Mouse (Mus musculus): ENCODE results near the gene Rrm2. TPM values are rescaled to one million over a fixed set of nuclear protein-coding genes. Genes with fewer than 3 reads are reported as not detected.

The Rrm2 gene
- polyA plus RNA-seq, 1 experiment: 5.5 TPM

GRCm38 (mm10) chr12:24706764-24707479 lies 1.1 kb upstream of the Rrm2 start:
- H3K27me3 ChIP-seq (ENCODE audit: control insufficient read depth, insufficient read depth, low read length): no peaks in the 10 kb centered on the region
- no peaks in the 10 kb centered on the region for H3K36me3 ChIP-seq (ENCODE audit: control insufficient read depth, insufficient read depth, low read length)
- H3K4me3 ChIP-seq (ENCODE audit: control insufficient read depth, low read depth, low read length): peak overlapping the region; percentile 91
- peak overlapping the region; percentile 87; the same call in 1 of the 2 replicates for H3K27ac ChIP-seq (ENCODE audit: control insufficient read depth, insufficient read depth, low read depth, low read length)
- TF ChIP-seq POLR2A (IDR thresholded peaks at IDR 0.05; ENCODE audit: control insufficient read depth, low read depth, low read length) (no peak), CTCF (IDR thresholded peaks at IDR 0.05; ENCODE audit: control insufficient read depth, insufficient read depth, insufficient replicate concordance, low read depth, low read length) (no peak)
- peaks cover 15% of the 10 kb centered on the region for H3K4me1 ChIP-seq (ENCODE audit: control insufficient read depth, insufficient read depth, low read length)

- H3K4me1 ChIP-seq (ENCODE audit: control insufficient read depth, insufficient read depth, low read length): peaks cover 15% of the 10 kb centered on the region
- H3K27ac ChIP-seq (ENCODE audit: control insufficient read depth, insufficient read depth, low read depth, low read length): peak overlapping the region; percentile 87
- H3K4me3 ChIP-seq (ENCODE audit: control insufficient read depth, low read depth, low read length): peak overlapping the region; percentile 91
- H3K27me3 ChIP-seq (ENCODE audit: control insufficient read depth, insufficient read depth, low read length): no peaks in the 10 kb centered on the region
- H3K36me3 ChIP-seq (ENCODE audit: control insufficient read depth, insufficient read depth, low read length): no peaks in the 10 kb centered on the region; the same call in 1 of the 2 replicates
- TF ChIP-seq CTCF (IDR thresholded peaks at IDR 0.05; ENCODE audit: control insufficient read depth, insufficient read depth, insufficient replicate concordance, low read depth, low read length) (no peak), POLR2A (IDR thresholded peaks at IDR 0.05; ENCODE audit: control insufficient read depth, low read depth, low read length) (no peak)
These were observed 600 bp upstream of the Rrm2 start for GRCm38 (mm10) chr12:24707480-24707802.

- H3K27me3 ChIP-seq (ENCODE audit: control insufficient read depth, insufficient read depth, low read length): no peaks in the 10 kb centered on the region
- H3K36me3 ChIP-seq (ENCODE audit: control insufficient read depth, insufficient read depth, low read length): no peaks in the 10 kb centered on the region; the same call in 1 of the 2 replicates
- TF ChIP-seq POLR2A (IDR thresholded peaks at IDR 0.05; ENCODE audit: control insufficient read depth, low read depth, low read length) (no peak), CTCF (IDR thresholded peaks at IDR 0.05; ENCODE audit: control insufficient read depth, insufficient read depth, insufficient replicate concordance, low read depth, low read length) (no peak)
- peaks cover 15% of the 10 kb centered on the region for H3K4me1 ChIP-seq (ENCODE audit: control insufficient read depth, insufficient read depth, low read length)
- peak overlapping the region; percentile 91 for H3K4me3 ChIP-seq (ENCODE audit: control insufficient read depth, low read depth, low read length)
- H3K27ac ChIP-seq (ENCODE audit: control insufficient read depth, insufficient read depth, low read depth, low read length): no peak overlapping the region; the same call in 1 of the 2 replicates
These were observed 780 bp downstream of the Rrm2 start for GRCm38 (mm10) chr12:24708824-24709218.

GRCm38 (mm10) chr12:24709409-24709808 lies 1.4 kb downstream of the Rrm2 start:
- Histone ChIP-seq H3K4me3 (ENCODE audit: control insufficient read depth, low read depth, low read length) (no peak overlapping the region), H3K36me3 (ENCODE audit: control insufficient read depth, insufficient read depth, low read length) (no peaks in the 10 kb centered on the region; the same call in 1 of the 2 replicates), H3K27ac (ENCODE audit: control insufficient read depth, insufficient read depth, low read depth, low read length) (no peak overlapping the region), H3K4me1 (ENCODE audit: control insufficient read depth, insufficient read depth, low read length) (peaks cover 15% of the 10 kb centered on the region), H3K27me3 (ENCODE audit: control insufficient read depth, insufficient read depth, low read length) (no peaks in the 10 kb centered on the region)
- TF ChIP-seq CTCF (IDR thresholded peaks at IDR 0.05; ENCODE audit: control insufficient read depth, insufficient read depth, insufficient replicate concordance, low read depth, low read length): no peak
- TF ChIP-seq POLR2A (IDR thresholded peaks at IDR 0.05; ENCODE audit: control insufficient read depth, low read depth, low read length): no peak

GRCm38 (mm10) chr12:24709831-24710508 lies 1.9 kb downstream of the Rrm2 start:
- H3K27me3 ChIP-seq (ENCODE audit: control insufficient read depth, insufficient read depth, low read length): no peaks in the 10 kb centered on the region
- peaks cover 15% of the 10 kb centered on the region for H3K4me1 ChIP-seq (ENCODE audit: control insufficient read depth, insufficient read depth, low read length)
- no peak overlapping the region for H3K4me3 ChIP-seq (ENCODE audit: control insufficient read depth, low read depth, low read length)
- no peaks in the 10 kb centered on the region; the same call in 1 of the 2 replicates for H3K36me3 ChIP-seq (ENCODE audit: control insufficient read depth, insufficient read depth, low read length)
- TF ChIP-seq CTCF (IDR thresholded peaks at IDR 0.05; ENCODE audit: control insufficient read depth, insufficient read depth, insufficient replicate concordance, low read depth, low read length) (no peak), POLR2A (IDR thresholded peaks at IDR 0.05; ENCODE audit: control insufficient read depth, low read depth, low read length) (no peak)
- H3K27ac ChIP-seq (ENCODE audit: control insufficient read depth, insufficient read depth, low read depth, low read length): no peak overlapping the region

GRCm38 (mm10) chr12:24710672-24711071 lies 2.6 kb downstream of the Rrm2 start:
- H3K4me1 ChIP-seq (ENCODE audit: control insufficient read depth, insufficient read depth, low read length): peaks cover 15% of the 10 kb centered on the region
- no peak for TF ChIP-seq POLR2A (IDR thresholded peaks at IDR 0.05; ENCODE audit: control insufficient read depth, low read depth, low read length)
- peak; percentile 53; the same call in 1 of the 2 replicates for TF ChIP-seq CTCF (IDR thresholded peaks at IDR 0.05; ENCODE audit: control insufficient read depth, insufficient read depth, insufficient replicate concordance, low read depth, low read length)
- H3K36me3 ChIP-seq (ENCODE audit: control insufficient read depth, insufficient read depth, low read length): no peaks in the 10 kb centered on the region; the same call in 1 of the 2 replicates
- H3K27ac ChIP-seq (ENCODE audit: control insufficient read depth, insufficient read depth, low read depth, low read length): no peak overlapping the region
- no peak overlapping the region for H3K4me3 ChIP-seq (ENCODE audit: control insufficient read depth, low read depth, low read length)
- no peaks in the 10 kb centered on the region for H3K27me3 ChIP-seq (ENCODE audit: control insufficient read depth, insufficient read depth, low read length)

- Histone ChIP-seq H3K27ac (ENCODE audit: control insufficient read depth, insufficient read depth, low read depth, low read length) (no peak overlapping the region), H3K36me3 (ENCODE audit: control insufficient read depth, insufficient read depth, low read length) (no peaks in the 10 kb centered on the region; the same call in 1 of the 2 replicates), H3K4me1 (ENCODE audit: control insufficient read depth, insufficient read depth, low read length) (peaks cover 6% of the 10 kb centered on the region), H3K4me3 (ENCODE audit: control insufficient read depth, low read depth, low read length) (no peak overlapping the region), H3K27me3 (ENCODE audit: control insufficient read depth, insufficient read depth, low read length) (no peaks in the 10 kb centered on the region)
- no peak for TF ChIP-seq POLR2A (IDR thresholded peaks at IDR 0.05; ENCODE audit: control insufficient read depth, low read depth, low read length)
- no peak for TF ChIP-seq CTCF (IDR thresholded peaks at IDR 0.05; ENCODE audit: control insufficient read depth, insufficient read depth, insufficient replicate concordance, low read depth, low read length)
These were observed 4.4 kb downstream of the Rrm2 start for GRCm38 (mm10) chr12:24712396-24712795.

Measured in testis, adult 2 months (tissue).